ENCODE assay signal across 9 mouse cellular contexts in genomic region chr10:62971821-62972220, GRCm38 (mm10). TPM values are rescaled to one million over a fixed set of nuclear protein-coding genes. Genes with fewer than 3 reads are reported as not detected.
A peak's percentile ranks its signal among the peaks of the same experiment; 100 is the strongest.
DNase-seq lines count a peak whose midpoint lies in the region; ATAC-seq and TF ChIP-seq lines count a peak whose summit lies in the region.
"Had no signal": no experiment of that assay in that cellular context is flagged by ENCODE, and none has a peak within 500 bp of the region (broad histone marks: within the 10 kb centered on the region; RNA-seq: fewer than 3 reads in every experiment).

No protein-coding gene starts in this region.

- no peak for TF ChIP-seq POLR2A in kidney, adult 2 months (IDR thresholded peaks at IDR 0.05; ENCODE audit: low read depth, low read length)

- no peak overlapping the region for H3K27ac ChIP-seq in lung, postnatal 0 days (ENCODE audit: low read length)
- no peak overlapping the region for H3K27ac ChIP-seq in kidney, adult 2 months (ENCODE audit: insufficient read depth, low read depth, low read length)
- H3K27ac ChIP-seq in forebrain, embryonic 11.5 days (ENCODE audit: low read depth, low read length) = no peak overlapping the region

- TF ChIP-seq CTCF in lung, postnatal 0 days (IDR thresholded peaks at IDR 0.05) = 0 out of 2 replicates have a peak, but pooled peaks have one; percentile 11
- TF ChIP-seq CTCF in kidney, adult 2 months (conservative IDR thresholded peaks at IDR 0.05; ENCODE audit: insufficient read depth, insufficient read length, low read depth, low read length) = peak; percentile 65

- no peak for TF ChIP-seq EP300 in lung, postnatal 0 days (IDR thresholded peaks at IDR 0.05)

- no peak overlapping the region for H3K9ac ChIP-seq in lung, postnatal 0 days (replicated peaks; ENCODE audit: low read depth)
- H3K9ac ChIP-seq in forebrain, embryonic 11.5 days (ENCODE audit: low read length) = no peak overlapping the region

- WGBS in lung, postnatal 0 days = 73% methylated on average over 16 of the region's 16 CpGs
- WGBS in kidney, adult 2 months = 44% methylated on average over 16 of the region's 16 CpGs
- 76% methylated on average over 16 of the region's 16 CpGs for WGBS in forebrain, embryonic 11.5 days

- H3K27me3 ChIP-seq in lung, postnatal 0 days (replicated peaks; ENCODE audit: insufficient read depth, low read length) = no peaks in the 10 kb centered on the region
- H3K27me3 ChIP-seq in kidney, adult 2 months (replicated peaks; ENCODE audit: control insufficient read depth, insufficient read depth, low read length) = no peaks in the 10 kb centered on the region
- H3K27me3 ChIP-seq in forebrain, embryonic 11.5 days (ENCODE audit: control insufficient read depth, insufficient read depth, low read length) = no peaks in the 10 kb centered on the region

- no peaks in the 10 kb centered on the region for H3K4me1 ChIP-seq in lung, postnatal 0 days (ENCODE audit: insufficient read depth, low read depth, low read length)
- H3K4me1 ChIP-seq in kidney, adult 2 months (ENCODE audit: control insufficient read depth, insufficient read depth, low read length) = 0 out of 2 replicates have a peak, but pooled peaks cover 3% of the 10 kb centered on the region
- H3K4me1 ChIP-seq in forebrain, embryonic 11.5 days (replicated peaks; ENCODE audit: control insufficient read depth, insufficient read depth, low read length) = no peaks in the 10 kb centered on the region

- no peak overlapping the region for H3K4me2 ChIP-seq in lung, postnatal 0 days (replicated peaks; ENCODE audit: low read depth, low read length)
- H3K4me2 ChIP-seq in forebrain, embryonic 11.5 days (ENCODE audit: low read depth, low read length, severe bottlenecking) = no peak overlapping the region

- no peak overlapping the region for H3K4me3 ChIP-seq in lung, postnatal 0 days (ENCODE audit: low read depth, low read length)
- no peak overlapping the region for H3K4me3 ChIP-seq in kidney, adult 2 months (ENCODE audit: insufficient read depth, low read depth, low read length)
- no peak overlapping the region for H3K4me3 ChIP-seq in forebrain, embryonic 11.5 days (ENCODE audit: low read depth, low read length)

- no peaks in the 10 kb centered on the region for H3K9me3 ChIP-seq in lung, postnatal 0 days (ENCODE audit: low read length)
- H3K9me3 ChIP-seq in forebrain, embryonic 11.5 days (ENCODE audit: control insufficient read depth, low read length) = no peaks in the 10 kb centered on the region

- no peak for DNase-seq in lung, postnatal 0 days (ENCODE audit: low spot score)
- DNase-seq in lung, adult 18-20 months = no peak
- DNase-seq in cerebellum, adult 18-20 months = peak; percentile 55 to 60
- peak; percentile 88 for DNase-seq in kidney, adult 2 months
- no peak for DNase-seq in forebrain, embryonic 11.5 days (ENCODE audit: low spot score)
- DNase-seq in right cerebral cortex, postnatal 25 days = no peak
- DNase-seq in adrenal gland, postnatal 14 days = no peak
- DNase-seq: gastrocnemius, postnatal 10 days had no signal

- H3K36me3 ChIP-seq in lung, postnatal 0 days (ENCODE audit: insufficient read depth, low read length) = no peaks in the 10 kb centered on the region
- H3K36me3 ChIP-seq in kidney, adult 2 months (ENCODE audit: control insufficient read depth, insufficient read depth, low read length) = no peaks in the 10 kb centered on the region
- peaks cover 10% of the 10 kb centered on the region; the same call in 1 of the 2 replicates for H3K36me3 ChIP-seq in forebrain, embryonic 11.5 days (ENCODE audit: control insufficient read depth, insufficient read depth, low read length)

- no peak for ATAC-seq in lung, postnatal 0 days
- ATAC-seq in neutrophil, adult 5-6 weeks (ENCODE audit: extremely low read depth, insufficient number of reproducible peaks, low FRiP score, poor library complexity, severe bottlenecking) = peak; percentile 95
- ATAC-seq in forebrain, embryonic 11.5 days (replicated peaks; ENCODE audit: low FRiP score) = no peak

RNA-seq across cellular contexts. Expression of gene Rufy2, which starts 8.2 kb away (rescaled TPM):
- polyA plus RNA-seq in lung, postnatal 0 days (2015; fragmentation: Nextera tagmentation; extraction: Ambion mirVana) = 13.9 and 14.5 TPM in 2 replicates
- 3.3 and 4.0 TPM in 2 replicates for polyA plus RNA-seq in kidney, adult 2 months (2012; rRNA removed)
- total RNA-seq in neutrophil, adult 5-6 weeks (2017) = 34.0 and 35.5 TPM in 2 replicates
- polyA plus RNA-seq in forebrain, embryonic 11.5 days (2014; fragmentation: Nextera tagmentation; extraction: Ambion mirVana) = 22.7 and 27.1 TPM in 2 replicates
- 14.8 and 20.9 TPM in 2 replicates for total RNA-seq in adrenal gland, postnatal 14 days (2021)

RNA-seq across cellular contexts. Expression of gene Dna2, which starts 25.0 kb away (rescaled TPM):
- 3.2 and 3.5 TPM in 2 replicates for polyA plus RNA-seq in lung, postnatal 0 days (2015; fragmentation: Nextera tagmentation; extraction: Ambion mirVana)
- 6.9 TPM in 2 replicates for polyA plus RNA-seq in kidney, adult 2 months (2012; rRNA removed)
- 16.6 and 17.6 TPM in 2 replicates for total RNA-seq in neutrophil, adult 5-6 weeks (2017)
- polyA plus RNA-seq in forebrain, embryonic 11.5 days (2014; fragmentation: Nextera tagmentation; extraction: Ambion mirVana) = 31.6 and 33.1 TPM in 2 replicates
- total RNA-seq in adrenal gland, postnatal 14 days (2021) = 3.8 and 3.9 TPM in 2 replicates

RNA-seq across cellular contexts. Expression of gene Slc25a16, which starts 51.4 kb away (rescaled TPM):
- 20.3 and 24.0 TPM in 2 replicates for polyA plus RNA-seq in lung, postnatal 0 days (2015; fragmentation: Nextera tagmentation; extraction: Ambion mirVana)
- 105 and 143 TPM in 2 replicates for polyA plus RNA-seq in kidney, adult 2 months (2012; rRNA removed)
- total RNA-seq in neutrophil, adult 5-6 weeks (2017) = 18.5 and 19.8 TPM in 2 replicates
- 12.6 TPM in 2 replicates for polyA plus RNA-seq in forebrain, embryonic 11.5 days (2014; fragmentation: Nextera tagmentation; extraction: Ambion mirVana)
- total RNA-seq in adrenal gland, postnatal 14 days (2021) = 36.9 and 39.0 TPM in 2 replicates

RNA-seq across cellular contexts. Expression of gene Hnrnph3, which starts 52.2 kb away (rescaled TPM):
- 38.8 and 44.6 TPM in 2 replicates for polyA plus RNA-seq in lung, postnatal 0 days (2015; fragmentation: Nextera tagmentation; extraction: Ambion mirVana)
- polyA plus RNA-seq in kidney, adult 2 months (2012; rRNA removed) = 14.7 and 25.0 TPM in 2 replicates
- 127 and 138 TPM in 2 replicates for total RNA-seq in neutrophil, adult 5-6 weeks (2017)
- polyA plus RNA-seq in forebrain, embryonic 11.5 days (2014; fragmentation: Nextera tagmentation; extraction: Ambion mirVana) = 161 and 170 TPM in 2 replicates
- total RNA-seq in adrenal gland, postnatal 14 days (2021) = 49.2 and 56.0 TPM in 2 replicates

RNA-seq across cellular contexts. Expression of gene Pbld2, which starts 52.3 kb away (rescaled TPM):
- 16.2 and 18.4 TPM in 2 replicates for polyA plus RNA-seq in lung, postnatal 0 days (2015; fragmentation: Nextera tagmentation; extraction: Ambion mirVana)
- polyA plus RNA-seq in kidney, adult 2 months (2012; rRNA removed) = 22.4 and 25.5 TPM in 2 replicates
- total RNA-seq in neutrophil, adult 5-6 weeks (2017) = 1.1 and 1.9 TPM in 2 replicates
- polyA plus RNA-seq in forebrain, embryonic 11.5 days (2014; fragmentation: Nextera tagmentation; extraction: Ambion mirVana) = 0.88 and 0.89 TPM in 2 replicates
- total RNA-seq in adrenal gland, postnatal 14 days (2021) = 4.6 and 8.7 TPM in 2 replicates

Comparison
In these comparisons a context has a peak if more than half of its experiments do, and no peak if none do; other contexts are left out.
1. DNase-seq: peak in cerebellum, adult 18-20 months (2 of 2) and kidney, adult 2 months (single experiment); none in lung, postnatal 0 days (single experiment), lung, adult 18-20 months (0 of 2), forebrain, embryonic 11.5 days (single experiment), right cerebral cortex, postnatal 25 days (single experiment) and adrenal gland, postnatal 14 days (single experiment).